Mouse (Mus musculus): ENCODE results near the gene Hoxd4. TPM values are rescaled to one million over a fixed set of nuclear protein-coding genes. Genes with fewer than 3 reads are reported as not detected.

Hoxd4 gene
- polyA plus RNA-seq, 1 experiment from 2014 or later, result 4.9 TPM

GRCm38 (mm10) chr2:74678891-74679595 is 32.7 kb upstream of the Hoxd4 start, which contains the start of gene Hoxd11:
Gene Hoxd11, plus strand, starts transcription at chr2:74679557.
- H3K4me3 ChIP-seq (ENCODE audit: low read length), result peak within 1 kb of the TSS; percentile 63
- no peak for ATAC-seq (ENCODE audit: low FRiP score, low TSS enrichment)
- H3K27me3 ChIP-seq (ENCODE audit: insufficient read depth, low read length), result peaks cover 35% of the 10 kb centered on the region
- 3% methylated on average over 15 of the region's 15 CpGs for WGBS
- H3K9me3 ChIP-seq (ENCODE audit: low read length), result no peaks in the 10 kb centered on the region
- H3K9ac ChIP-seq (replicated peaks; ENCODE audit: low read length), result peak within 1 kb of the TSS; percentile 89
- peaks cover 40% of the 10 kb centered on the region for H3K4me1 ChIP-seq (ENCODE audit: insufficient read depth, low read length)
- H3K27ac ChIP-seq (ENCODE audit: low read length), result peak within 1 kb of the TSS; percentile 92
- no peaks in the 10 kb centered on the region for H3K36me3 ChIP-seq (ENCODE audit: insufficient read depth, low read length)
- peak within 1 kb of the TSS; percentile 61 for H3K4me2 ChIP-seq (replicated peaks; ENCODE audit: low read depth, low read length)

GRCm38 (mm10) chr2:74679596-74679971 is 32.1 kb upstream of the Hoxd4 start:
- H3K4me1 ChIP-seq (ENCODE audit: insufficient read depth, low read length), result peaks cover 40% of the 10 kb centered on the region
- peak overlapping the region; percentile 61 for H3K4me2 ChIP-seq (replicated peaks; ENCODE audit: low read depth, low read length)
- H3K36me3 ChIP-seq (ENCODE audit: insufficient read depth, low read length), result no peaks in the 10 kb centered on the region
- WGBS, result under 1% methylated on average over 26 of the region's 26 CpGs
- no peak; the same call in 1 of the 2 replicates for ATAC-seq (ENCODE audit: low FRiP score, low TSS enrichment)
- H3K4me3 ChIP-seq (ENCODE audit: low read length), result peak overlapping the region; percentile 63
- H3K9ac ChIP-seq (replicated peaks; ENCODE audit: low read length), result peak overlapping the region; percentile 89
- peak overlapping the region; percentile 92 for H3K27ac ChIP-seq (ENCODE audit: low read length)
- H3K9me3 ChIP-seq (ENCODE audit: low read length), result no peaks in the 10 kb centered on the region
- peaks cover 31% of the 10 kb centered on the region for H3K27me3 ChIP-seq (ENCODE audit: insufficient read depth, low read length)

GRCm38 (mm10) chr2:74679980-74680379 is 31.7 kb upstream of the Hoxd4 start:
- no peaks in the 10 kb centered on the region for H3K36me3 ChIP-seq (ENCODE audit: insufficient read depth, low read length)
- H3K9me3 ChIP-seq (ENCODE audit: low read length), result no peaks in the 10 kb centered on the region
- H3K4me1 ChIP-seq (ENCODE audit: insufficient read depth, low read length), result peaks cover 40% of the 10 kb centered on the region
- H3K4me2 ChIP-seq (replicated peaks; ENCODE audit: low read depth, low read length), result peak overlapping the region; percentile 61
- ATAC-seq (ENCODE audit: low FRiP score, low TSS enrichment), result no peak
- under 1% methylated on average over 23 of the region's 23 CpGs for WGBS
- peak overlapping the region; percentile 89 for H3K9ac ChIP-seq (replicated peaks; ENCODE audit: low read length)
- H3K27me3 ChIP-seq (ENCODE audit: insufficient read depth, low read length), result peaks cover 27% of the 10 kb centered on the region
- H3K27ac ChIP-seq (ENCODE audit: low read length), result peak overlapping the region; percentile 92
- H3K4me3 ChIP-seq (ENCODE audit: low read length), result peak overlapping the region; percentile 63

- H3K27me3 ChIP-seq (ENCODE audit: insufficient read depth, low read length), result peaks cover 20% of the 10 kb centered on the region
- peak overlapping the region; percentile 92 for H3K27ac ChIP-seq (ENCODE audit: low read length)
- peak overlapping the region; percentile 89 for H3K9ac ChIP-seq (replicated peaks; ENCODE audit: low read length)
- H3K9me3 ChIP-seq (ENCODE audit: low read length), result no peaks in the 10 kb centered on the region
- ATAC-seq (ENCODE audit: low FRiP score, low TSS enrichment), result no peak
- peak overlapping the region; percentile 61 for H3K4me2 ChIP-seq (replicated peaks; ENCODE audit: low read depth, low read length)
- no peaks in the 10 kb centered on the region for H3K36me3 ChIP-seq (ENCODE audit: insufficient read depth, low read length)
- 3% methylated on average over 21 of the region's 21 CpGs for WGBS
- peaks cover 32% of the 10 kb centered on the region for H3K4me1 ChIP-seq (ENCODE audit: insufficient read depth, low read length)
- H3K4me3 ChIP-seq (ENCODE audit: low read length), result peak overlapping the region; percentile 63
Measured at GRCm38 (mm10) chr2:74680561-74681398, 30.9 kb upstream of the Hoxd4 start.

GRCm38 (mm10) chr2:74681594-74682531 is 29.9 kb upstream of the Hoxd4 start:
- no peaks in the 10 kb centered on the region for H3K9me3 ChIP-seq (ENCODE audit: low read length)
- peak overlapping the region; percentile 61 for H3K4me2 ChIP-seq (replicated peaks; ENCODE audit: low read depth, low read length)
- peak overlapping the region; percentile 92 for H3K27ac ChIP-seq (ENCODE audit: low read length)
- ATAC-seq (ENCODE audit: low FRiP score, low TSS enrichment), result peak; percentile 63
- WGBS, result 0% methylated on average over 74 of the region's 78 CpGs
- peaks cover 10% of the 10 kb centered on the region; the same call in 1 of the 2 replicates for H3K27me3 ChIP-seq (ENCODE audit: insufficient read depth, low read length)
- H3K4me3 ChIP-seq (ENCODE audit: low read length), result peak overlapping the region; percentile 63
- peaks cover 21% of the 10 kb centered on the region for H3K4me1 ChIP-seq (ENCODE audit: insufficient read depth, low read length)
- peak overlapping the region; percentile 89 for H3K9ac ChIP-seq (replicated peaks; ENCODE audit: low read length)
- H3K36me3 ChIP-seq (ENCODE audit: insufficient read depth, low read length), result no peaks in the 10 kb centered on the region

- H3K4me1 ChIP-seq (ENCODE audit: insufficient read depth, low read length), result peaks cover 12% of the 10 kb centered on the region
- peaks cover 9% of the 10 kb centered on the region; the same call in 1 of the 2 replicates for H3K27me3 ChIP-seq (ENCODE audit: insufficient read depth, low read length)
- peak overlapping the region; percentile 92 for H3K27ac ChIP-seq (ENCODE audit: low read length)
- WGBS, result under 1% methylated on average over 45 of the region's 51 CpGs
- no peaks in the 10 kb centered on the region for H3K9me3 ChIP-seq (ENCODE audit: low read length)
- peak overlapping the region; percentile 61 for H3K4me2 ChIP-seq (replicated peaks; ENCODE audit: low read depth, low read length)
- H3K4me3 ChIP-seq (ENCODE audit: low read length), result peak overlapping the region; percentile 63
- no peaks in the 10 kb centered on the region for H3K36me3 ChIP-seq (ENCODE audit: insufficient read depth, low read length)
- ATAC-seq (ENCODE audit: low FRiP score, low TSS enrichment), result no peak
- H3K9ac ChIP-seq (replicated peaks; ENCODE audit: low read length), result peak overlapping the region; percentile 89
Measured at GRCm38 (mm10) chr2:74682796-74683195, 28.9 kb upstream of the Hoxd4 start.

- ATAC-seq (ENCODE audit: low FRiP score, low TSS enrichment), result peak; percentile 40
- Histone ChIP-seq H3K36me3 (ENCODE audit: insufficient read depth, low read length) (no peaks in the 10 kb centered on the region), H3K4me3 (ENCODE audit: low read length) (peak overlapping the region; percentile 63), H3K27me3 (ENCODE audit: insufficient read depth, low read length) (peaks cover 12% of the 10 kb centered on the region), H3K27ac (ENCODE audit: low read length) (peak overlapping the region; percentile 92), H3K9ac (replicated peaks; ENCODE audit: low read length) (peak overlapping the region; percentile 89), H3K9me3 (ENCODE audit: low read length) (no peaks in the 10 kb centered on the region), H3K4me1 (ENCODE audit: insufficient read depth, low read length) (peaks cover 9% of the 10 kb centered on the region; the same call in 1 of the 2 replicates), H3K4me2 (replicated peaks; ENCODE audit: low read depth, low read length) (peak overlapping the region; percentile 61)
- WGBS, result under 1% methylated on average over 18 of the region's 18 CpGs
Measured at GRCm38 (mm10) chr2:74683471-74683951, 28.2 kb upstream of the Hoxd4 start.

GRCm38 (mm10) chr2:74684106-74684505 is 27.6 kb upstream of the Hoxd4 start:
- peak overlapping the region; percentile 89 for H3K9ac ChIP-seq (replicated peaks; ENCODE audit: low read length)
- no peaks in the 10 kb centered on the region for H3K36me3 ChIP-seq (ENCODE audit: insufficient read depth, low read length)
- H3K27ac ChIP-seq (ENCODE audit: low read length), result peak overlapping the region; percentile 92
- peak overlapping the region; percentile 63 for H3K4me3 ChIP-seq (ENCODE audit: low read length)
- peak overlapping the region; percentile 61 for H3K4me2 ChIP-seq (replicated peaks; ENCODE audit: low read depth, low read length)
- ATAC-seq (ENCODE audit: low FRiP score, low TSS enrichment), result no peak
- no peaks in the 10 kb centered on the region for H3K9me3 ChIP-seq (ENCODE audit: low read length)
- 0 out of 2 replicates have a peak, but pooled peaks cover 3% of the 10 kb centered on the region for H3K4me1 ChIP-seq (ENCODE audit: insufficient read depth, low read length)
- 5% methylated on average over 12 of the region's 12 CpGs for WGBS
- peaks cover 12% of the 10 kb centered on the region for H3K27me3 ChIP-seq (ENCODE audit: insufficient read depth, low read length)

Data from kidney, embryonic 16.5 days (tissue).